Mouse (Mus musculus) kidney, postnatal 25 days (tissue): ENCODE data around the gene Sirt4.

ENCODE experiments used
- DNase-seq, 2 experiments: peaks; one replicate each; pipeline ENCODE4 v3.0.0; 2021; ENCODE audit warnings: mixed read lengths in 2 of 2

Gene Sirt4

GRCm38 (mm10) chr5:115433191-115433590, 51.3 kb downstream of the Sirt4 start:
- no peak for DNase-seq

GRCm38 (mm10) chr5:115432395-115432794, 52.1 kb downstream of the Sirt4 start:
- no peak for DNase-seq

GRCm38 (mm10) chr5:115431898-115432259, 52.6 kb downstream of the Sirt4 start:
- no peak for DNase-seq

GRCm38 (mm10) chr5:115431061-115431897, 53.2 kb downstream of the Sirt4 start:
- no peak for DNase-seq

- no peak for DNase-seq
These were observed 54.2 kb downstream of the Sirt4 start for GRCm38 (mm10) chr5:115430187-115430960.

GRCm38 (mm10) chr5:115429359-115430186, 55.0 kb downstream of the Sirt4 start, which contains the start of gene Msi1:
Gene Msi1, plus strand, starts transcription at chr5:115429599.
- no peak for DNase-seq

- no peak for DNase-seq
These were observed 55.6 kb downstream of the Sirt4 start for GRCm38 (mm10) chr5:115428831-115429358.
